Mouse (Mus musculus): ENCODE data around the gene Zfp14.

- TF ChIP-seq CTCF (IDR thresholded peaks at IDR 0.05; ENCODE audit: insufficient read depth, low read length) (no peak), POLR2A (IDR thresholded peaks at IDR 0.05; ENCODE audit: borderline replicate concordance, extremely low read depth, low read depth, low read length) (no peak)
Measured at GRCm38 (mm10) chr7:30062478-30062877, 11.3 kb upstream of the Zfp14 start.

Measured in lung, adult 2 months (tissue).